In the genomic region with DNA sequence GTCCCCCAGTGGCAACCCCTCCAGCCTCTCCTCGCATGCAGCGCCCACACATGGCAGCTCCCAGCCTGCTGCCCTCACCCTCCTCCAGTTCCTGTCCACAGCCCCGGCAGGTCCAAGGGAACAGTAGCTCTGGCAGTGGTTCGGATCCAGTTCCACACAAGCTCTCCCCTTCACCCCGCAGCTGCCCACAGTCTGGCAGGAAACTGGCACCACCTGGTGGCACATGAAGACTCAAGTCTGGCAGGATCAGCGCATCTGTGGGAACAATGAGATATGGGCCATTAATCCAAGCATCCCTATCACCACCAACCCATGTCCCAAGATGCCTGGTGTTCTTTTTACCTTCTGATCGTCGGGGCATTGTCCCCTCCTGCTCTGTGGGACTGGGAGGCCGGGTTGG, we compare ENCODE assay signal across 9 mouse cellular contexts. TPM values are rescaled to one million over a fixed set of nuclear protein-coding genes. Genes with fewer than 3 reads are reported as not detected.
DNase-seq lines count a peak whose midpoint lies in the region; ATAC-seq and TF ChIP-seq lines count a peak whose summit lies in the region.
"Had no signal": no experiment of that assay in that cellular context is flagged by ENCODE, and none has a peak within 500 bp of the region (broad histone marks: within the 10 kb centered on the region; RNA-seq: fewer than 3 reads in every experiment).

No protein-coding gene starts in this region.

- TF ChIP-seq EP300 in liver, embryonic 14.5 days (IDR thresholded peaks at IDR 0.05; ENCODE audit: low read depth) = no peak

- peaks cover 75% of the 10 kb centered on the region for H3K36me3 ChIP-seq in liver, embryonic 14.5 days (replicated peaks; ENCODE audit: control insufficient read depth, insufficient read depth, low read depth)

- ATAC-seq in liver, embryonic 14.5 days (ENCODE audit: insufficient read depth) = no peak

- WGBS in liver, embryonic 14.5 days (ENCODE audit: insufficient replicate concordance) = 77% methylated on average over 9 of the region's 9 CpGs

- H3K9ac ChIP-seq in liver, embryonic 14.5 days (replicated peaks) = no peak overlapping the region

- no peak overlapping the region; the same call in 1 of the 2 replicates for H3K4me3 ChIP-seq in layer of hippocampus, adult 2 months
- no peak overlapping the region for H3K4me3 ChIP-seq in liver, embryonic 14.5 days (ENCODE audit: insufficient read depth in 1 of 2, low read depth in 2 of 2, low read length in 2 of 2)
- no peak overlapping the region for H3K4me3 ChIP-seq in left cerebral cortex, adult 2 months

- intact Hi-C loops in gastrocnemius, postnatal 36 days (cut with DNase I) = no loop called here
- intact Hi-C loops in left cerebral cortex, adult 2 months (cut with DNase I) = no loop called here

- TF ChIP-seq CTCF in layer of hippocampus, adult 2 months (conservative IDR thresholded peaks at IDR 0.05) = peak; percentile 37
- TF ChIP-seq CTCF in liver, embryonic 14.5 days (IDR thresholded peaks at IDR 0.05; ENCODE audit: low read depth) = peak; percentile 53
- TF ChIP-seq CTCF in left cerebral cortex, adult 2 months (IDR thresholded peaks at IDR 0.05) = no peak; the same call in 1 of the 2 replicates

- H3K4me1 ChIP-seq in liver, embryonic 14.5 days (replicated peaks; ENCODE audit: control insufficient read depth in 2 of 2, insufficient read depth in 2 of 2, low read length in 1 of 2) = peaks cover 0 to 3% of the 10 kb centered on the region in 2 experiments; a peak in 3 of 4 replicates

- peak overlapping the region; percentile 46; the same call in 1 of the 2 replicates for H3K27ac ChIP-seq in layer of hippocampus, adult 2 months
- no peak overlapping the region for H3K27ac ChIP-seq in liver, embryonic 14.5 days
- no peak overlapping the region; the same call in 1 of the 2 replicates for H3K27ac ChIP-seq in left cerebral cortex, adult 2 months

- H3K9me3 ChIP-seq in liver, embryonic 14.5 days (ENCODE audit: control insufficient read depth, low read length) = no peaks in the 10 kb centered on the region; the same call in 1 of the 2 replicates

- no peak overlapping the region for H3K4me2 ChIP-seq in liver, embryonic 14.5 days (ENCODE audit: low read depth)

- no peaks in the 10 kb centered on the region for H3K27me3 ChIP-seq in liver, embryonic 14.5 days (ENCODE audit: control insufficient read depth, insufficient read depth, low read length)
- H3K27me3 ChIP-seq: CH12.LX had no signal

- peak; percentile 53 for DNase-seq in cerebellum, adult 11-12 months
- DNase-seq in cerebellum, adult 9-10 months = no peak
- no peak for DNase-seq in layer of hippocampus, adult 2 months (ENCODE audit: low spot score in 2 of 2)
- DNase-seq in layer of hippocampus, adult 8-10 months (ENCODE audit: low spot score in 2 of 2) = no peak
- DNase-seq in MN1 (ENCODE audit: low spot score) = peak; percentile 61
- no peak for DNase-seq in liver, embryonic 14.5 days (ENCODE audit: low read depth in 3 of 3, low spot score in 3 of 3)
- no peak for DNase-seq in gastrocnemius, postnatal 36 days
- DNase-seq in left cerebral cortex, adult 2 months (ENCODE audit: extremely low spot score in 1 of 2, low spot score in 2 of 2) = no peak

RNA-seq across cellular contexts. Expression of a gene that starts 2.2 kb away (rescaled TPM):
- total RNA-seq in layer of hippocampus, adult 2 months (2021) = 10 to 100 TPM; 29.3 to 29.5 TPM
- 10 to 100 TPM; 26.0 to 31.9 (median 30.4) TPM for total RNA-seq in layer of hippocampus, adult 8-10 months (2022)
- 8.5 and 8.8 TPM in 2 replicates for polyA plus RNA-seq in liver, embryonic 14.5 days (2012; rRNA removed)
- 0.80 and 1.2 TPM in 2 replicates for polyA plus RNA-seq in liver, embryonic 14.5 days (2014; fragmentation: Nextera tagmentation; extraction: Ambion mirVana)
- total RNA-seq in gastrocnemius, postnatal 36 days (2021) = 1 to 10 TPM; 5.1 to 5.8 TPM
- 10 to 100 TPM; 28.0 to 31.4 TPM for total RNA-seq in left cerebral cortex, adult 2 months (2021)

RNA-seq across cellular contexts. Expression of a gene that starts 6.7 kb away (rescaled TPM):
- total RNA-seq in layer of hippocampus, adult 2 months (2021) = 10 to 100 TPM; 39.6 to 54.0 TPM
- 10 to 100 TPM; 34.9 to 45.0 (median 41.7) TPM for total RNA-seq in layer of hippocampus, adult 8-10 months (2022)
- polyA plus RNA-seq in liver, embryonic 14.5 days (2012; rRNA removed) = 20.9 and 29.9 TPM in 2 replicates
- polyA plus RNA-seq in liver, embryonic 14.5 days (2014; fragmentation: Nextera tagmentation; extraction: Ambion mirVana) = 43.6 and 46.1 TPM in 2 replicates
- total RNA-seq in gastrocnemius, postnatal 36 days (2021) = 10 to 100 TPM; 44.1 to 52.9 TPM
- 10 to 100 TPM; 39.7 to 43.7 TPM for total RNA-seq in left cerebral cortex, adult 2 months (2021)

RNA-seq across cellular contexts. Expression of a gene that starts 6.9 kb away (rescaled TPM):
- 10 to 100 TPM; 80.9 to 81.5 TPM for total RNA-seq in layer of hippocampus, adult 2 months (2021)
- total RNA-seq in layer of hippocampus, adult 8-10 months (2022) = 10 to 100 TPM; 72.0 to 88.3 (median 81.7) TPM
- polyA plus RNA-seq in liver, embryonic 14.5 days (2012; rRNA removed) = 20.7 and 23.7 TPM in 2 replicates
- 36.4 and 37.6 TPM in 2 replicates for polyA plus RNA-seq in liver, embryonic 14.5 days (2014; fragmentation: Nextera tagmentation; extraction: Ambion mirVana)
- total RNA-seq in gastrocnemius, postnatal 36 days (2021) = 10 to 100 TPM; 28.1 to 29.7 TPM
- total RNA-seq in left cerebral cortex, adult 2 months (2021) = 10 to 100 TPM; 75.1 to 76.6 TPM

RNA-seq across cellular contexts. Expression of a gene that starts 19.9 kb away (rescaled TPM):
- 10 to 100 TPM; 63.1 to 67.8 TPM for total RNA-seq in layer of hippocampus, adult 2 months (2021)
- 10 to 100 TPM; 63.0 to 87.0 (median 67.8) TPM for total RNA-seq in layer of hippocampus, adult 8-10 months (2022)
- 31.2 and 31.3 TPM in 2 replicates for polyA plus RNA-seq in liver, embryonic 14.5 days (2012; rRNA removed)
- 22.8 and 25.3 TPM in 2 replicates for polyA plus RNA-seq in liver, embryonic 14.5 days (2014; fragmentation: Nextera tagmentation; extraction: Ambion mirVana)
- 10 to 100 TPM; 17.8 to 20.8 TPM for total RNA-seq in gastrocnemius, postnatal 36 days (2021)
- total RNA-seq in left cerebral cortex, adult 2 months (2021) = 10 to 100 TPM; 56.8 to 61.1 TPM

RNA-seq across cellular contexts. Expression of a gene that starts 20.2 kb away (rescaled TPM):
- total RNA-seq in layer of hippocampus, adult 2 months (2021) = 1 to 10 TPM; 3.5 to 4.0 TPM
- 1 to 10 TPM; 1.3 to 4.9 (median 3.1) TPM for total RNA-seq in layer of hippocampus, adult 8-10 months (2022)
- 0.90 and 0.92 TPM in 2 replicates for polyA plus RNA-seq in liver, embryonic 14.5 days (2012; rRNA removed)
- polyA plus RNA-seq in liver, embryonic 14.5 days (2014; fragmentation: Nextera tagmentation; extraction: Ambion mirVana) = 0.66 and 0.77 TPM in 2 replicates
- total RNA-seq in gastrocnemius, postnatal 36 days (2021) = 1 to 10 TPM in 1 of 2 experiments, under 1 TPM in 1; 0.59 to 1.7 TPM
- 1 to 10 TPM; 3.0 to 3.2 TPM for total RNA-seq in left cerebral cortex, adult 2 months (2021)

Comparison
In these comparisons a context has a peak if more than half of its experiments do, and no peak if none do; other contexts are left out.
1. DNase-seq: peak in cerebellum, adult 11-12 months (single experiment) and MN1 (single experiment); none in cerebellum, adult 9-10 months (single experiment), layer of hippocampus, adult 2 months (0 of 2), layer of hippocampus, adult 8-10 months (0 of 2), liver, embryonic 14.5 days (0 of 3), gastrocnemius, postnatal 36 days (0 of 2) and left cerebral cortex, adult 2 months (0 of 2).